Mouse (Mus musculus): ENCODE measurements at regions not wholly inside any gene's neighbourhood (a gene's known extent, or its start where the extent isn't known, plus 50 kb on each side); places are given as distances from the start of the nearest gene placed in this dataset.
"Not testable (repeated sequence)": the region's sequence is repeated elsewhere in the genome, so short reads cannot be mapped to it uniquely, and the experiment has no call there.

DNA sequence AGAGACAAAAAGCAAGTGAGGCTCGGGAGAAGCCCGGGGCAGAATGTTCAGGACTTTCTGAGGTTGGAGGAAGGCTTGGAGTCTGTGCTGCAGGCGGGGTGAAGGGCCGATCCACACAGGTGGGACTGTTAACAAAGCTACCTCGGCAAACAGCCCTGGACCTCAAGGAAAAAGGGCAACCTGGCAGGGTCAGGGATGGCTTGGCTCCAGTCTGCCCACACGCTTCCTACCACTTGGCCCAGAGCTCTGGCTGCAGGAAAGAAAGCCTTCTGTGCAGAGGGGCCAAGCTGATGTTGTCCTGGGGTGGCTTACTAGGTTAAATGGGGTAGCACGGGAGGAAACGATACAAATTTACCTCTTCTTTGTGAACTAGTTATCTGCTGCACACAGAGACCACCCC is 121.5 kb upstream of the Rybp start:
- H3K4me3 ChIP-seq (replicated peaks; ENCODE audit: low read length): 0 out of 2 replicates have a peak overlapping the region, but pooled peaks have one; percentile 30
- TF ChIP-seq NANOG (IDR thresholded peaks at IDR 0.05; ENCODE audit: borderline replicate concordance, low read length): no peak
- no peaks in the 10 kb centered on the region for H3K27me3 ChIP-seq (ENCODE audit: insufficient read depth, low read length)
- no peaks in the 10 kb centered on the region for H3K9me3 ChIP-seq (ENCODE audit: low read length)
- H3K4me1 ChIP-seq (replicated peaks; ENCODE audit: low read depth, low read length): peaks cover 39% of the 10 kb centered on the region
- H3K36me3 ChIP-seq (ENCODE audit: insufficient read depth, low read length): no peaks in the 10 kb centered on the region

- H3K4me3 ChIP-seq (replicated peaks; ENCODE audit: low read length): no peak overlapping the region
- no peak for TF ChIP-seq NANOG (IDR thresholded peaks at IDR 0.05; ENCODE audit: borderline replicate concordance, low read length)
- TF ChIP-seq POU5F1 (IDR thresholded peaks at IDR 0.05; ENCODE audit: borderline replicate concordance, low read length): no peak
- no peak for TF ChIP-seq CTCF (conservative IDR thresholded peaks at IDR 0.05; ENCODE audit: low read length)
- H3K4me1 ChIP-seq (replicated peaks; ENCODE audit: low read depth, low read length): peaks cover 45% of the 10 kb centered on the region
- no peaks in the 10 kb centered on the region for H3K9me3 ChIP-seq (ENCODE audit: low read length)
- H3K36me3 ChIP-seq (ENCODE audit: insufficient read depth, low read length): no peaks in the 10 kb centered on the region
- H3K27me3 ChIP-seq (ENCODE audit: insufficient read depth, low read length): no peaks in the 10 kb centered on the region
These were observed 119.2 kb upstream of the Rybp start for GRCm38 (mm10) chr6:100406504-100406903.

- Histone ChIP-seq H3K4me3 (replicated peaks; ENCODE audit: low read length) (no peak overlapping the region), H3K9me3 (ENCODE audit: low read length) (no peaks in the 10 kb centered on the region), H3K4me1 (replicated peaks; ENCODE audit: low read depth, low read length) (peaks cover 59% of the 10 kb centered on the region), H3K36me3 (ENCODE audit: insufficient read depth, low read length) (no peaks in the 10 kb centered on the region), H3K27me3 (ENCODE audit: insufficient read depth, low read length) (no peaks in the 10 kb centered on the region)
- TF ChIP-seq NANOG (IDR thresholded peaks at IDR 0.05; ENCODE audit: borderline replicate concordance, low read length): no peak
- no peak for TF ChIP-seq POU5F1 (IDR thresholded peaks at IDR 0.05; ENCODE audit: borderline replicate concordance, low read length)
- TF ChIP-seq CTCF (conservative IDR thresholded peaks at IDR 0.05; ENCODE audit: low read length): no peak
These were observed 116.9 kb upstream of the Rybp start for GRCm38 (mm10) chr6:100404161-100404560.

GRCm38 (mm10) chr6:100402716-100403115 is 115.4 kb upstream of the Rybp start:
- no peaks in the 10 kb centered on the region for H3K36me3 ChIP-seq (ENCODE audit: insufficient read depth, low read length)
- TF ChIP-seq CTCF (conservative IDR thresholded peaks at IDR 0.05; ENCODE audit: low read length): no peak
- no peak for TF ChIP-seq POU5F1 (IDR thresholded peaks at IDR 0.05; ENCODE audit: borderline replicate concordance, low read length)

DNA sequence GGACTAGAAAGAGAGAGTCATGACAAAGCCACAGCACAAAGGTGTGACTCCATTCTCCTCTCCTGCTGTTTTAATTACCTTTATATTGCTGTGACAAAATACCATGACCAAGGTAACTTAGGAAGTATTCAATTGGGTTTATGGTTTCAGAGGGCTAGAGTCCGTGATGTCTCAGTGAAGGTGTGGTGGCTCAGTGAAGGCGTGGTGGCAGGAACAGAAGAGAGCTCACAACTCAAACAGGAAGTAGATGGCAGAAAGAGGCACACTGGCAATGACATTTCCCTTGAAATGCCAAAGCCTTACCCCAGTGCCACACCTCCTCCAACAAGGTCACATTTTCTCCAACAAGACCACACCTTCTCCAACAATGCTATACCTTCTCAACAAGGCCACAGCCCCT is 114.4 kb upstream of the Rybp start:
- H3K27me3 ChIP-seq (ENCODE audit: insufficient read depth, low read length): no peaks in the 10 kb centered on the region
- no peak overlapping the region for H3K4me3 ChIP-seq (replicated peaks; ENCODE audit: low read length)
- H3K9me3 ChIP-seq (ENCODE audit: low read length): no peaks in the 10 kb centered on the region
- H3K36me3 ChIP-seq (ENCODE audit: insufficient read depth, low read length): no peaks in the 10 kb centered on the region
- TF ChIP-seq POU5F1 (IDR thresholded peaks at IDR 0.05; ENCODE audit: borderline replicate concordance, low read length) (no peak), NANOG (IDR thresholded peaks at IDR 0.05; ENCODE audit: borderline replicate concordance, low read length) (no peak), CTCF (conservative IDR thresholded peaks at IDR 0.05; ENCODE audit: low read length) (no peak)
- H3K4me1 ChIP-seq (replicated peaks; ENCODE audit: low read depth, low read length): peaks cover 49% of the 10 kb centered on the region

More at GRCm38 (mm10) chr6:100402716-100403115, 115.4 kb upstream of the Rybp start:
- H3K4me3 ChIP-seq (replicated peaks; ENCODE audit: low read length): no peak overlapping the region
- H3K9me3 ChIP-seq (ENCODE audit: low read length): no peaks in the 10 kb centered on the region
- H3K4me1 ChIP-seq (replicated peaks; ENCODE audit: low read depth, low read length): peaks cover 46% of the 10 kb centered on the region
- H3K27me3 ChIP-seq (ENCODE audit: insufficient read depth, low read length): no peaks in the 10 kb centered on the region

- H3K4me3 ChIP-seq (replicated peaks; ENCODE audit: low read length); H3K36me3 ChIP-seq (ENCODE audit: insufficient read depth, low read length); H3K9me3 ChIP-seq (ENCODE audit: low read length); H3K27me3 ChIP-seq (ENCODE audit: insufficient read depth, low read length): not testable (repeated sequence)
- H3K4me1 ChIP-seq (replicated peaks; ENCODE audit: low read depth, low read length): peaks cover 54% of the 10 kb centered on the region
These were observed 112.1 kb upstream of the Rybp start for GRCm38 (mm10) chr6:100399387-100399786.

GRCm38 (mm10) chr6:100396311-100397200 is 109.3 kb upstream of the Rybp start:
- TF ChIP-seq CTCF (conservative IDR thresholded peaks at IDR 0.05; ENCODE audit: low read length): no peak
- TF ChIP-seq POU5F1 (IDR thresholded peaks at IDR 0.05; ENCODE audit: borderline replicate concordance, low read length): no peak
- TF ChIP-seq NANOG (IDR thresholded peaks at IDR 0.05; ENCODE audit: borderline replicate concordance, low read length): no peak
- H3K36me3 ChIP-seq (ENCODE audit: insufficient read depth, low read length): no peaks in the 10 kb centered on the region
- H3K4me3 ChIP-seq (replicated peaks; ENCODE audit: low read length): no peak overlapping the region
- no peaks in the 10 kb centered on the region for H3K27me3 ChIP-seq (ENCODE audit: insufficient read depth, low read length)
- H3K4me1 ChIP-seq (replicated peaks; ENCODE audit: low read depth, low read length): peaks cover 58% of the 10 kb centered on the region
- H3K9me3 ChIP-seq (ENCODE audit: low read length): 0 out of 2 replicates have a peak, but pooled peaks cover 5% of the 10 kb centered on the region

- peaks cover 86% of the 10 kb centered on the region for H3K4me1 ChIP-seq (replicated peaks; ENCODE audit: low read depth, low read length)
- H3K36me3 ChIP-seq (ENCODE audit: insufficient read depth, low read length): 0 out of 2 replicates have a peak, but pooled peaks cover 6% of the 10 kb centered on the region
- H3K4me3 ChIP-seq (replicated peaks; ENCODE audit: low read length): no peak overlapping the region
- TF ChIP-seq NANOG (IDR thresholded peaks at IDR 0.05; ENCODE audit: borderline replicate concordance, low read length) (peak; percentile 81; the same call in 1 of the 2 replicates), CTCF (conservative IDR thresholded peaks at IDR 0.05; ENCODE audit: low read length) (no peak)
- peaks cover 10% of the 10 kb centered on the region; the same call in 1 of the 2 replicates for H3K9me3 ChIP-seq (ENCODE audit: low read length)
- no peaks in the 10 kb centered on the region for H3K27me3 ChIP-seq (ENCODE audit: insufficient read depth, low read length)
These were observed 103.1 kb upstream of the Rybp start for GRCm38 (mm10) chr6:100390258-100390910.

Measured in E14TG2a.4 (cell line).